Mouse (Mus musculus): ENCODE data around the gene Ube2l6. TPM values are rescaled to one million over a fixed set of nuclear protein-coding genes. Genes with fewer than 3 reads are reported as not detected.

The Ube2l6 gene
- polyA plus RNA-seq, 1 experiment from 2014 or later, result 36.6 TPM

- no peaks in the 10 kb centered on the region for H3K27me3 ChIP-seq (ENCODE audit: control insufficient read depth, insufficient read depth, low read length)
- H3K4me2 ChIP-seq (ENCODE audit: low read depth, low read length, severe bottlenecking), result no peak overlapping the region
- no peak for ATAC-seq (replicated peaks; ENCODE audit: low FRiP score)
- no peak overlapping the region for H3K27ac ChIP-seq (ENCODE audit: low read depth, low read length)
- H3K4me3 ChIP-seq (ENCODE audit: low read depth, low read length), result no peak overlapping the region
- H3K36me3 ChIP-seq (ENCODE audit: control insufficient read depth, insufficient read depth, low read length), result no peaks in the 10 kb centered on the region
- no peak for DNase-seq (ENCODE audit: low spot score)
- no peak overlapping the region for H3K9ac ChIP-seq (ENCODE audit: low read length)
- H3K9me3 ChIP-seq (ENCODE audit: control insufficient read depth, low read length), result no peaks in the 10 kb centered on the region
- H3K4me1 ChIP-seq (replicated peaks; ENCODE audit: control insufficient read depth, insufficient read depth, low read length), result no peaks in the 10 kb centered on the region
- 62% methylated on average over 1 of the region's 1 CpGs for WGBS
Observed at GRCm38 (mm10) chr2:84762818-84763217, 35.8 kb upstream of the Ube2l6 start.

DNA sequence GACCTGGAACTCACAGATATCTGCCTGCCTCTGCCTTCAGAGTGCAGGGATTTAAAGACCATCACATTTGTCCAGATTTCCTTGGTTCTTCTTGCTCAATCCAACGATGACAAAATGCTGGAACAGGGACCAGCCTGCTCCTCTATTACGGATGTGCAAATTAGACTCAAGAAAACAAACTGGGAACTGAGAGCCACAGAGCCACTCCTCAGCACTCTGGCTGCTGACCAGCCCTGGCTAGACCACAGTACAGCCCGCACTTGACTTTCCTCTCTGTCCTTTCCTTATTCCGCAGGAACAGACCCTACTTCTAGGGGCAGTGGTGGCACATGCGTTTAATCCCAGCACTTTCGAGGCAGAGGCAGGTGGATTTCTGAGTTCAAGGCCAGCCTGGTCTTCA, 28.1 kb upstream of the Ube2l6 start:
- ATAC-seq (replicated peaks; ENCODE audit: low FRiP score) (no peak), DNase-seq (ENCODE audit: low spot score) (no peak)
- Histone ChIP-seq H3K4me1 (replicated peaks; ENCODE audit: control insufficient read depth, insufficient read depth, low read length) (peaks cover 9% of the 10 kb centered on the region), H3K4me3 (ENCODE audit: low read depth, low read length) (no peak overlapping the region), H3K9me3 (ENCODE audit: control insufficient read depth, low read length) (no peaks in the 10 kb centered on the region), H3K4me2 (ENCODE audit: low read depth, low read length, severe bottlenecking) (no peak overlapping the region), H3K27me3 (ENCODE audit: control insufficient read depth, insufficient read depth, low read length) (no peaks in the 10 kb centered on the region), H3K9ac (ENCODE audit: low read length) (no peak overlapping the region), H3K36me3 (ENCODE audit: control insufficient read depth, insufficient read depth, low read length) (no peaks in the 10 kb centered on the region), H3K27ac (ENCODE audit: low read depth, low read length) (no peak overlapping the region)
- WGBS, result 79% methylated on average over 6 of the region's 6 CpGs

GRCm38 (mm10) chr2:84772454-84772853, 26.2 kb upstream of the Ube2l6 start:
- Histone ChIP-seq H3K4me1 (replicated peaks; ENCODE audit: control insufficient read depth, insufficient read depth, low read length) (peaks cover 9% of the 10 kb centered on the region), H3K9me3 (ENCODE audit: control insufficient read depth, low read length) (no peaks in the 10 kb centered on the region), H3K4me2 (ENCODE audit: low read depth, low read length, severe bottlenecking) (no peak overlapping the region), H3K4me3 (ENCODE audit: low read depth, low read length) (no peak overlapping the region), H3K27me3 (ENCODE audit: control insufficient read depth, insufficient read depth, low read length) (no peaks in the 10 kb centered on the region), H3K9ac (ENCODE audit: low read length) (no peak overlapping the region), H3K27ac (ENCODE audit: low read depth, low read length) (no peak overlapping the region), H3K36me3 (ENCODE audit: control insufficient read depth, insufficient read depth, low read length) (no peaks in the 10 kb centered on the region)
- DNase-seq (ENCODE audit: low spot score) (no peak), ATAC-seq (replicated peaks; ENCODE audit: low FRiP score) (no peak)
- WGBS, result 85% methylated on average over 4 of the region's 4 CpGs

GRCm38 (mm10) chr2:84773195-84773594, 25.4 kb upstream of the Ube2l6 start:
- Histone ChIP-seq H3K27me3 (ENCODE audit: control insufficient read depth, insufficient read depth, low read length) (no peaks in the 10 kb centered on the region), H3K36me3 (ENCODE audit: control insufficient read depth, insufficient read depth, low read length) (no peaks in the 10 kb centered on the region), H3K9me3 (ENCODE audit: control insufficient read depth, low read length) (no peaks in the 10 kb centered on the region), H3K4me2 (ENCODE audit: low read depth, low read length, severe bottlenecking) (no peak overlapping the region), H3K4me3 (ENCODE audit: low read depth, low read length) (no peak overlapping the region), H3K27ac (ENCODE audit: low read depth, low read length) (no peak overlapping the region), H3K4me1 (replicated peaks; ENCODE audit: control insufficient read depth, insufficient read depth, low read length) (peaks cover 9% of the 10 kb centered on the region), H3K9ac (ENCODE audit: low read length) (no peak overlapping the region)
- ATAC-seq (replicated peaks; ENCODE audit: low FRiP score) (no peak), DNase-seq (ENCODE audit: low spot score) (no peak)
- 82% methylated on average over 5 of the region's 5 CpGs for WGBS

- H3K4me2 ChIP-seq (ENCODE audit: low read depth, low read length, severe bottlenecking), result peak overlapping the region; percentile 54
Observed at GRCm38 (mm10) chr2:84774751-84775150, 23.9 kb upstream of the Ube2l6 start.

GRCm38 (mm10) chr2:84775241-84775640, 23.4 kb upstream of the Ube2l6 start, which contains the start of gene Serping1:
Gene Serping1 (minus strand): TSS chr2:84775444.
- H3K4me1 ChIP-seq (replicated peaks; ENCODE audit: control insufficient read depth, insufficient read depth, low read length), result peaks cover 9% of the 10 kb centered on the region
- no peaks in the 10 kb centered on the region for H3K36me3 ChIP-seq (ENCODE audit: control insufficient read depth, insufficient read depth, low read length)
- H3K4me3 ChIP-seq (ENCODE audit: low read depth, low read length), result peak within 1 kb of the TSS; percentile 22
- ATAC-seq (replicated peaks; ENCODE audit: low FRiP score) (peak; percentile 25), DNase-seq (ENCODE audit: low spot score) (no peak)
- H3K9ac ChIP-seq (ENCODE audit: low read length), result peak within 1 kb of the TSS; percentile 56
- H3K27me3 ChIP-seq (ENCODE audit: control insufficient read depth, insufficient read depth, low read length), result no peaks in the 10 kb centered on the region
- WGBS, result 68% methylated on average over 9 of the region's 9 CpGs
- H3K4me2 ChIP-seq (ENCODE audit: low read depth, low read length, severe bottlenecking), result peak within 1 kb of the TSS; percentile 54
- H3K9me3 ChIP-seq (ENCODE audit: control insufficient read depth, low read length), result no peaks in the 10 kb centered on the region
- H3K27ac ChIP-seq (ENCODE audit: low read depth, low read length), result peak within 1 kb of the TSS; percentile 79

More at GRCm38 (mm10) chr2:84774751-84775150, 23.9 kb upstream of the Ube2l6 start:
- Histone ChIP-seq H3K9me3 (ENCODE audit: control insufficient read depth, low read length) (no peaks in the 10 kb centered on the region), H3K27ac (ENCODE audit: low read depth, low read length) (peak overlapping the region; percentile 79), H3K9ac (ENCODE audit: low read length) (peak overlapping the region; percentile 56), H3K4me3 (ENCODE audit: low read depth, low read length) (peak overlapping the region; percentile 22), H3K36me3 (ENCODE audit: control insufficient read depth, insufficient read depth, low read length) (no peaks in the 10 kb centered on the region), H3K27me3 (ENCODE audit: control insufficient read depth, insufficient read depth, low read length) (no peaks in the 10 kb centered on the region), H3K4me1 (replicated peaks; ENCODE audit: control insufficient read depth, insufficient read depth, low read length) (peaks cover 9% of the 10 kb centered on the region)
- DNase-seq (ENCODE audit: low spot score) (peak; percentile 83), ATAC-seq (replicated peaks; ENCODE audit: low FRiP score) (peak; percentile 95)
- 1% methylated on average over 15 of the region's 15 CpGs for WGBS

DNA sequence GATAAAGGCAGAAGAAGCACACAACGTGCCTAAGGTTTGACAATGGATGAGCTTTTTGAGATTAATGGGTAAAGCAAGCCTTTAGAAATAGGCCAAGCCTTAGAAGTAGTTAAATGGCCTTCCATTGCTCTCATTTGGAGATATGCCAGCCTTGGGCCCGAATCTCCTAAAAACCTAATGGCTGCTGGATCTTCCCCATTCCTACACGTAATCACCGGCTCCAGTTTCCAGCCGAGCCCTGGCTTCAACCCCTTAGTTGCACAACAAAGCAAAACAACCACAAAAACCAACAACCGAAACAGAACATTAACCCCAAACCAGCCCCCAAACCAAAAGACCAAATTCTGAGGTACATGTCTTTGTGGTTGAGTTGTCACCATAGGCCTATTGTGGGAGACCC, 23.0 kb upstream of the Ube2l6 start:
- H3K9ac ChIP-seq (ENCODE audit: low read length), result no peak overlapping the region
- WGBS, result 81% methylated on average over 6 of the region's 6 CpGs
- peaks cover 9% of the 10 kb centered on the region for H3K4me1 ChIP-seq (replicated peaks; ENCODE audit: control insufficient read depth, insufficient read depth, low read length)
- no peak for ATAC-seq (replicated peaks; ENCODE audit: low FRiP score)
- H3K4me2 ChIP-seq (ENCODE audit: low read depth, low read length, severe bottlenecking), result no peak overlapping the region
- no peaks in the 10 kb centered on the region for H3K27me3 ChIP-seq (ENCODE audit: control insufficient read depth, insufficient read depth, low read length)
- H3K4me3 ChIP-seq (ENCODE audit: low read depth, low read length), result no peak overlapping the region
- no peaks in the 10 kb centered on the region for H3K36me3 ChIP-seq (ENCODE audit: control insufficient read depth, insufficient read depth, low read length)
- no peak for DNase-seq (ENCODE audit: low spot score)
- no peaks in the 10 kb centered on the region for H3K9me3 ChIP-seq (ENCODE audit: control insufficient read depth, low read length)
- H3K27ac ChIP-seq (ENCODE audit: low read depth, low read length), result peak overlapping the region; percentile 79; the same call in 1 of the 2 replicates

DNA sequence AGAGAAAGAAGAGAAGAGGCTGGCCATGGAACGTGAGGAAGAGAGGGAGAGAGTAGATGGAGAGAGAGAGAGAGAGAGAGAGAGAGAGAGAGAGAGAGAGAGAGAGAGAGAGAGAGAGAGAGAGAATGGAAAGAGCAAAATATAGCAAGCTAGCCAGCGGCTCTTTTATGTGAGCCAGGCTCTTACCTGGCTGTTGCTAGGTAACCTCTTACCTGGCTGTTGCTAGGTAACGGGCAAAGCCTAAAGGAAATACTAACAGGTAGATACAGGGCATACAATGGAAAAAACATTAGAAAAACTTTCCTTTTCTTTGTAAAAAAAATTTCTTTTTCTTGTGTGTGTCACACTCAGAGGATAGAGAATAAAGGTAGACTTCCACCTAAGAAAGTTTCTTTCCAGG, 20.9 kb upstream of the Ube2l6 start:
- DNase-seq (ENCODE audit: low spot score), result no peak
- H3K4me2 ChIP-seq (ENCODE audit: low read depth, low read length, severe bottlenecking), result no peak overlapping the region
- peaks cover 9% of the 10 kb centered on the region for H3K4me1 ChIP-seq (replicated peaks; ENCODE audit: control insufficient read depth, insufficient read depth, low read length)
- no peaks in the 10 kb centered on the region for H3K9me3 ChIP-seq (ENCODE audit: control insufficient read depth, low read length)
- ATAC-seq (replicated peaks; ENCODE audit: low FRiP score), result no peak
- H3K4me3 ChIP-seq (ENCODE audit: low read depth, low read length), result no peak overlapping the region
- no peak overlapping the region for H3K9ac ChIP-seq (ENCODE audit: low read length)
- H3K36me3 ChIP-seq (ENCODE audit: control insufficient read depth, insufficient read depth, low read length), result no peaks in the 10 kb centered on the region
- WGBS, result 63% methylated on average over 3 of the region's 3 CpGs
- H3K27me3 ChIP-seq (ENCODE audit: control insufficient read depth, insufficient read depth, low read length), result no peaks in the 10 kb centered on the region
- H3K27ac ChIP-seq (ENCODE audit: low read depth, low read length), result no peak overlapping the region

DNA sequence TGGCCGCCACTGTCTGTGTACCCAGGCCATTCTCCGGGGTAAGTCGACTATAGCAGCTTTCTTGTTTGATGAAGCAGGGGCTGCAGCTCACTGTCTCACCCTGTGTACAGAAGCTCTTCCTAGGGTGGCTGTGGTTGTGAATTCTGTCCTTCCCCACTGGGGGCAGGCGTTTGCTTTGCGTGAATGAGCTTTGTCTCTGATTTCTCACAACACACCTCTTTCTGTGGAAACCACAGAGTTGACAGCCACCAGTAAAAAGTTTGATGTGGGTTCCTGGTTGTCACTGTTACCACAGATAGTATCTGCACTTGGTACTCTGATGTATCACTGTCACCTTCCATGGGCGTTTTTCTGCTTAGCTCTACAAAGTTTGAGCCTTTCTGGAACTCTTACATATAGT, 19.4 kb upstream of the Ube2l6 start:
- WGBS, result 61% methylated on average over 6 of the region's 6 CpGs
- ATAC-seq (replicated peaks; ENCODE audit: low FRiP score) (no peak), DNase-seq (ENCODE audit: low spot score) (no peak)
- H3K9me3 ChIP-seq (ENCODE audit: control insufficient read depth, low read length), result no peaks in the 10 kb centered on the region
- H3K27ac ChIP-seq (ENCODE audit: low read depth, low read length), result no peak overlapping the region
- peaks cover 7% of the 10 kb centered on the region for H3K4me1 ChIP-seq (replicated peaks; ENCODE audit: control insufficient read depth, insufficient read depth, low read length)
- no peaks in the 10 kb centered on the region for H3K27me3 ChIP-seq (ENCODE audit: control insufficient read depth, insufficient read depth, low read length)
- H3K4me3 ChIP-seq (ENCODE audit: low read depth, low read length), result no peak overlapping the region
- no peaks in the 10 kb centered on the region for H3K36me3 ChIP-seq (ENCODE audit: control insufficient read depth, insufficient read depth, low read length)
- no peak overlapping the region for H3K4me2 ChIP-seq (ENCODE audit: low read depth, low read length, severe bottlenecking)
- no peak overlapping the region for H3K9ac ChIP-seq (ENCODE audit: low read length)

Data from forebrain, embryonic 11.5 days (tissue).